Mouse (Mus musculus): ENCODE data around the gene Fyn.

DNA sequence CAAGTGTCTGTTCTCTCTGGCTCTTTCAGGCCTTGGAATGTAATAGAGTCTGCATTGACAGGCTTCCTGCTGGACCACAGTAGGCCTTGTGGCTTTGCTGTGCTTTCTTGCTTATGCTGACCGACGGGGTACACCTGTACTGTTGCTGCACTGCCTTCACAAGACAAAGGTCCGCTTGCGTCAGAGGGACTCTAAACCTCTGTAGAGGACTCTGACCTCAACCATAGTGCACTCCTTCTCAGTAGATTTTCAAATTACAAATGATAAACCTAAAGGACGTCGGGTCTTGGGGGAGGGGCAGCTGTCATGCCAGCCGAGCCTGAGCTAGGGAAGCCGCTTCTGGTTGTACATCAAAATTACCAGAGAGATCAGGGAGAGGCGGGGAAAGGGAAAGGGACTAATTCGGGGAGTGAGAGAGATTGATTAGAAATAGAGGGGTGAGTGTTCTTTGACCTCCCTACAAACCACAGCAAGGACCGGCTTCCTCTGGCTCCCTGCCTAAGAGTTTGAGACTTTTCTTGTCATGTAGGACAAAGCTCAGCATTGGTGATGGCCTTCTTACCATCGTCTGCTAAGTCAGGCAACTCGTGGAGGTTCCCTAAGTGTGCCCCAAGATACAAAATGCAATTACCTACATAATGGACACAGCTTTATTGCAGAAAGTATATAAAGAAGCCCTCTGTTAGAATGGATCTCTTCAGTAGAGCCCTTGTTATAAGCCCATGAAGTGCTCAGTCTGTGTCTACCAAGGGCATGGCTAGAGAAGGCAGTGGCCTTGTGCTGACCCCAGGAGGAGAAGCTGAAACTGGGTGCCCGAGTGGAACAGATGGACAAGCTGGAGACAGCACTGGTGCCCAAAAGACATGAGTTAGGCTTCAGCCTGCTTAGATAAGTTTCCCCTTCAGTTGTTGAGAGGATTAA, 64.3 kb downstream of the Fyn start:
- TF ChIP-seq POLR2A (IDR thresholded peaks at IDR 0.05; ENCODE audit: control insufficient read depth, extremely low read depth, insufficient read depth, low read length, poor library complexity) (no peak), CTCF (IDR thresholded peaks at IDR 0.05; ENCODE audit: borderline replicate concordance, control insufficient read depth, extremely low read depth, insufficient read depth, low read length, poor library complexity) (no peak)
